Mouse (Mus musculus): ENCODE measurements around the gene Ptprm. TPM values are rescaled to one million over a fixed set of nuclear protein-coding genes. Genes with fewer than 3 reads are reported as not detected.

Gene Ptprm
- polyA plus RNA-seq, 1 experiment from 2014 or later = 18.9 TPM

GRCm38 (mm10) chr17:67124294-67124693 is 230.0 kb downstream of the Ptprm start:
- Histone ChIP-seq H3K4me3 (replicated peaks) (no peak overlapping the region), H3K27me3 (no peaks in the 10 kb centered on the region), H3K9ac (no peak overlapping the region), H3K4me2 (no peak overlapping the region), H3K27ac (no peak overlapping the region), H3K4me1 (peaks cover 9% of the 10 kb centered on the region; the same call in 1 of the 2 replicates), H3K36me3 (no peaks in the 10 kb centered on the region), H3K9me3 (replicated peaks) (no peaks in the 10 kb centered on the region)
- no peak for ATAC-seq (replicated peaks; ENCODE audit: low FRiP score)
- 68% methylated on average over 5 of the region's 5 CpGs for WGBS

DNA sequence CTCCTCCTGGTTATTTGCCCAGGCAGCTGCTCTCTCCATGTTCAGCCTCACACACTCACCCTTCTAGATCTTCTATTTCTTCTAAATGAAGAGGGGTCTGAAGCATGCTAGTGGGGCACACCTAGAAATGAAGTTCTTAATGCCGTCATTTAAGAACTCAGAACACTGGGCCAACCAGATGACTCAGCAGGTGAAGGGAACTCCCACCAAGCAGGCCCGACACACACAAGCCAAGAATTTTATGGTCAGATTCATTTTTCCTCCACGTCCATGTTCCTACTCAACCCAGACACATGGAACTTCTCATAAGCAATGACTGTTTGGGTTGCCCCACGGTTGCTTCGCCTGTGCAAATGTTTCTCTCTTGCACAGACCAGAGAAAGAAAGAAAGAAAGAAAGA is 230.5 kb downstream of the Ptprm start:
- Histone ChIP-seq H3K4me3 (replicated peaks) (no peak overlapping the region), H3K36me3 (no peaks in the 10 kb centered on the region), H3K4me1 (peaks cover 12% of the 10 kb centered on the region), H3K4me2 (no peak overlapping the region), H3K27me3 (no peaks in the 10 kb centered on the region), H3K9me3 (replicated peaks) (no peaks in the 10 kb centered on the region), H3K27ac (no peak overlapping the region), H3K9ac (no peak overlapping the region)
- ATAC-seq (replicated peaks; ENCODE audit: low FRiP score) = no peak
- WGBS = 79% methylated on average over 5 of the region's 5 CpGs

GRCm38 (mm10) chr17:67120863-67121262 is 233.4 kb downstream of the Ptprm start:
- H3K4me3 ChIP-seq (replicated peaks) = no peak overlapping the region
- WGBS = 72% methylated on average over 5 of the region's 5 CpGs
- peaks cover 14% of the 10 kb centered on the region; the same call in 1 of the 2 replicates for H3K4me1 ChIP-seq
- no peaks in the 10 kb centered on the region for H3K9me3 ChIP-seq (replicated peaks)
- H3K9ac ChIP-seq = no peak overlapping the region
- H3K4me2 ChIP-seq = no peak overlapping the region
- no peak for ATAC-seq (replicated peaks; ENCODE audit: low FRiP score)
- H3K27ac ChIP-seq = no peak overlapping the region
- H3K36me3 ChIP-seq = no peaks in the 10 kb centered on the region
- no peaks in the 10 kb centered on the region for H3K27me3 ChIP-seq

- no peak for ATAC-seq (replicated peaks; ENCODE audit: low FRiP score)
- Histone ChIP-seq H3K4me3 (replicated peaks) (no peak overlapping the region), H3K4me2 (no peak overlapping the region), H3K4me1 (peaks cover 14% of the 10 kb centered on the region; the same call in 1 of the 2 replicates), H3K9me3 (replicated peaks) (no peaks in the 10 kb centered on the region), H3K36me3 (no peaks in the 10 kb centered on the region), H3K27ac (no peak overlapping the region), H3K27me3 (no peaks in the 10 kb centered on the region), H3K9ac (no peak overlapping the region)
- WGBS = 29% methylated on average over 7 of the region's 7 CpGs
These were observed 235.4 kb downstream of the Ptprm start for GRCm38 (mm10) chr17:67118676-67119340.

DNA sequence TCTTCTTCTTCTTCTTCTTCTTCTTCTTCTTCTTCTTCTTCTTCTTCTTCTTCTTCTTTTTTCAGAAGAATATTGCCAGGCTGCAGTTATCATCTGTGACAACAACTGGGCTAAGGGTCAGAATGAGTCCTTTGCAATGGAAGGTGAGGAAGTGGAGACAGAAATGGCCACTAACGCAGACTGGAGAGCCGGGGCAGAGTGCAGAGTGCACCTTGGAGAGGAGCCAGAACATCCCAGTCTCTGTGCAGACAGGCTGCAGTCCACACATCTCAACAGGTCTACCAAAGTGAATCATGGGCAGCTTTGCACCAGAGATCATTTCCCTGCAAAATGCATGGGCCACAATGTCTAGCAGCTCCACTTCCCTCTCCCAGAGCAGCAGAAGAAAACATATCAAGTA is 239.4 kb downstream of the Ptprm start:
- Histone ChIP-seq H3K36me3 (no peaks in the 10 kb centered on the region), H3K4me2 (no peak overlapping the region), H3K4me3 (replicated peaks) (no peak overlapping the region), H3K4me1 (peaks cover 10% of the 10 kb centered on the region; the same call in 1 of the 2 replicates), H3K9me3 (replicated peaks) (no peaks in the 10 kb centered on the region), H3K9ac (no peak overlapping the region), H3K27ac (no peak overlapping the region), H3K27me3 (no peaks in the 10 kb centered on the region)
- 67% methylated on average over 2 of the region's 2 CpGs for WGBS
- no peak for ATAC-seq (replicated peaks; ENCODE audit: low FRiP score)

DNA sequence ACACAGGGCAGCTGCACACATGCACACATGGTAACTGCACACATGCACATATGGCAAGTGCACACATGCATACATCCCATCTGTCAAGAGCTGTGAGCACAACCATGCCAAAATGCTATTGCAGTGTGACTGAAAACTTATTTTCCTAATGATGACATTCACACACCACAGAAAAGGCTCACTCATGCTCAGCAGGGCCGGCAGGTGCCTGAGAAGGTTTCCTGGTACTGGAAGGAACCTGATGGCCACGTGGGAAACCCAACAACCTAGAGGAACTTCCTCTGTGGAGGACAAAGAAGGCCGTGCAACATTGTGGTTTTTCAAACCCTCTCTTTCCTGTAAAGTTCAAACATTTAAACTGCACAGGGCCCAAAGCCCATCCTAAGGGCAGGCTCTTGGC is 241.6 kb downstream of the Ptprm start:
- Histone ChIP-seq H3K4me1 (no peaks in the 10 kb centered on the region), H3K9me3 (replicated peaks) (no peaks in the 10 kb centered on the region), H3K4me2 (no peak overlapping the region), H3K27me3 (no peaks in the 10 kb centered on the region), H3K9ac (no peak overlapping the region), H3K27ac (no peak overlapping the region), H3K36me3 (no peaks in the 10 kb centered on the region), H3K4me3 (replicated peaks) (no peak overlapping the region)
- no peak for ATAC-seq (replicated peaks; ENCODE audit: low FRiP score)
- WGBS = 82% methylated on average over 3 of the region's 3 CpGs

DNA sequence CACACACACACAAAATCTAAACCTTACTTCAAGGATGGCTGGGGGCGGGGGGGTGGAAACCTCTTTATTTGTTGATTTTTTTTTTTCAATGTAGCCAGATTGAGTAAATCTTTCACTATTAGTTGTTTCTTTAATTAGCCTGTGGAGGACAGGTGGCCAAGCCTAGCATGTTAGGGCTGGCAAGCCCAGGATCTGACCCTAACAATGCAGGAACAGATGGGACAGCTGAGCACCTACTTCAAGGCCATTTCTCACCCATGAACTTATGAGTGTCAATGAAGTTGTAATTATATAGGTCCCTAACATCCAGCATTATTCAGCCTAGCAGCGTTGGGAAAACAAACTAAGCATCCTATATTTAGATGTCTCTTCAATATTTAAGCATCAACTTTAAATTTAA is 248.1 kb downstream of the Ptprm start:
- no peaks in the 10 kb centered on the region for H3K27me3 ChIP-seq
- 0 out of 2 replicates have a peak, but pooled peaks cover 3% of the 10 kb centered on the region for H3K4me1 ChIP-seq
- no peak overlapping the region for H3K9ac ChIP-seq
- no peak for ATAC-seq (replicated peaks; ENCODE audit: low FRiP score)
- WGBS = 79% methylated on average over 2 of the region's 2 CpGs
- H3K27ac ChIP-seq = no peak overlapping the region
- no peak overlapping the region for H3K4me3 ChIP-seq (replicated peaks)
- H3K9me3 ChIP-seq (replicated peaks) = no peaks in the 10 kb centered on the region
- H3K36me3 ChIP-seq = no peaks in the 10 kb centered on the region
- H3K4me2 ChIP-seq = no peak overlapping the region

DNA sequence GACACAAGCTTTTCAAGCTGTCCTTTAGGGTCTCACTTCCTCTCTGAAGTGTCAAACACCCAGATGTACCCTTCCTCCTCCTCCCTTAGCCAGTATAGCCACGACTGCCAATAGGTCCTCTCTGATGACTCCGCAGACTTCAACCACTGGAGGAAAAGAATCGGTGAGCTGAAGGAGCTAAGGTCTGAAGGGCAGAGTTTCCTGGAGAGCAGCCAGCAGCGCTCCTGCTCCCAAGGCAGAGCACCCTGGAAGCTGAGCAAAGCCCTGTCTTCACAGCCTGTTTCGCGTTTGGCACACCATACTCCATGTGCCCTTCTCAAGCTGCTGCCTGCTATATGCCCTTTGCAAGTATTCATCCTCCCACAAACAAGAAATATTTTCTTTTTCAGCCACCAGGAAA is 252.2 kb downstream of the Ptprm start:
- H3K27ac ChIP-seq = no peak overlapping the region
- 0 out of 2 replicates have a peak, but pooled peaks have one; percentile 40 for ATAC-seq (replicated peaks; ENCODE audit: low FRiP score)
- no peaks in the 10 kb centered on the region for H3K36me3 ChIP-seq
- H3K9me3 ChIP-seq (replicated peaks) = no peaks in the 10 kb centered on the region
- H3K4me3 ChIP-seq (replicated peaks) = no peak overlapping the region
- H3K27me3 ChIP-seq = no peaks in the 10 kb centered on the region
- H3K9ac ChIP-seq = no peak overlapping the region
- no peak overlapping the region for H3K4me2 ChIP-seq
- 0 out of 2 replicates have a peak, but pooled peaks cover 3% of the 10 kb centered on the region for H3K4me1 ChIP-seq
- 70% methylated on average over 6 of the region's 6 CpGs for WGBS

- no peak for ATAC-seq (replicated peaks; ENCODE audit: low FRiP score)
- Histone ChIP-seq H3K4me1 (no peaks in the 10 kb centered on the region), H3K4me2 (no peak overlapping the region), H3K9me3 (replicated peaks) (no peaks in the 10 kb centered on the region), H3K27me3 (no peaks in the 10 kb centered on the region), H3K36me3 (no peaks in the 10 kb centered on the region), H3K4me3 (replicated peaks) (no peak overlapping the region), H3K9ac (no peak overlapping the region), H3K27ac (no peak overlapping the region)
- WGBS = 65% methylated on average over 5 of the region's 5 CpGs
These were observed 263.3 kb downstream of the Ptprm start for GRCm38 (mm10) chr17:67090997-67091396.

DNA sequence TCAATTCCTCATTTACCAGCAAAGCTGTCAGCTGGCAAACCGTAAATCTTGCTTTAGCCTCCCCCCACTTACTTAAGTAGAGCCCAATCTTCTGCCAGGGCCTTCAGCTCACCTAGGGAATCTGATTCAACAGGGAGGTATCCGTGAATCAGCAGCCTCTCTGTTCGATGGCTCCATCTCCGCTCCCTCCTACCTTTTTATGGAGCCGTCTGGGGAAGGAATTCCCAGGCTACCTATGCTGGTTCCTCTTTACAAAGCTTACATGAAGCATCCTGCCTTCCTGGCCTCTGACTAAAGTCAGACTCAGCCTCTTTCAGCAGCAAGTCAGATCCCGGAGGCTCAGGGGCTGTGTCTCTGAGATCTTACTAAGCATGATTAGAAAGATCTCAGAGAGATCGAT is 264.1 kb downstream of the Ptprm start:
- Histone ChIP-seq H3K27ac (no peak overlapping the region), H3K4me2 (no peak overlapping the region), H3K36me3 (no peaks in the 10 kb centered on the region), H3K9ac (no peak overlapping the region), H3K4me3 (replicated peaks) (no peak overlapping the region), H3K27me3 (no peaks in the 10 kb centered on the region), H3K4me1 (no peaks in the 10 kb centered on the region), H3K9me3 (replicated peaks) (no peaks in the 10 kb centered on the region)
- no peak for ATAC-seq (replicated peaks; ENCODE audit: low FRiP score)
- 72% methylated on average over 7 of the region's 7 CpGs for WGBS

GRCm38 (mm10) chr17:67089611-67090010 is 264.6 kb downstream of the Ptprm start:
- H3K4me2 ChIP-seq = no peak overlapping the region
- no peaks in the 10 kb centered on the region for H3K36me3 ChIP-seq
- H3K27ac ChIP-seq = no peak overlapping the region
- H3K9me3 ChIP-seq (replicated peaks) = no peaks in the 10 kb centered on the region
- 81% methylated on average over 3 of the region's 3 CpGs for WGBS
- H3K9ac ChIP-seq = no peak overlapping the region
- no peaks in the 10 kb centered on the region for H3K4me1 ChIP-seq
- no peak for ATAC-seq (replicated peaks; ENCODE audit: low FRiP score)
- no peak overlapping the region for H3K4me3 ChIP-seq (replicated peaks)
- no peaks in the 10 kb centered on the region for H3K27me3 ChIP-seq

GRCm38 (mm10) chr17:67087585-67087984 is 266.7 kb downstream of the Ptprm start:
- Histone ChIP-seq H3K4me1 (no peaks in the 10 kb centered on the region), H3K4me3 (replicated peaks) (no peak overlapping the region), H3K9ac (no peak overlapping the region), H3K9me3 (replicated peaks) (no peaks in the 10 kb centered on the region), H3K4me2 (no peak overlapping the region), H3K36me3 (no peaks in the 10 kb centered on the region), H3K27me3 (no peaks in the 10 kb centered on the region), H3K27ac (no peak overlapping the region)
- ATAC-seq (replicated peaks; ENCODE audit: low FRiP score) = no peak
- 65% methylated on average over 5 of the region's 5 CpGs for WGBS

- no peak overlapping the region for H3K27ac ChIP-seq
- H3K27me3 ChIP-seq = no peaks in the 10 kb centered on the region
- no peak overlapping the region for H3K4me2 ChIP-seq
- WGBS = 72% methylated on average over 2 of the region's 2 CpGs
- H3K36me3 ChIP-seq = no peaks in the 10 kb centered on the region
- H3K4me3 ChIP-seq (replicated peaks) = no peak overlapping the region
- no peaks in the 10 kb centered on the region for H3K4me1 ChIP-seq
- ATAC-seq (replicated peaks; ENCODE audit: low FRiP score) = peak; percentile 67; the same call in 1 of the 2 replicates
- no peaks in the 10 kb centered on the region for H3K9me3 ChIP-seq (replicated peaks)
- H3K9ac ChIP-seq = no peak overlapping the region
These were observed 267.4 kb downstream of the Ptprm start for GRCm38 (mm10) chr17:67086811-67087210.
